Mouse (Mus musculus) intestine, postnatal 0 days (tissue): ENCODE measurements at regions not wholly inside any gene's neighbourhood (a gene's known extent, or its start where the extent isn't known, plus 50 kb on each side); places are given as distances from the start of the nearest gene placed in this dataset.

Source experiments
- ATAC-seq: fragments of 200-750 bp; cut with Nextera tagmentation; 2 replicates; pipeline ENCODE4 v1.8.0; 2017; ENCODE audit warnings: mild to moderate bottlenecking, moderate TSS enrichment, moderate library complexity
- H3K27ac ChIP-seq: fragments of 300-500 bp; sonication (generic); 2 replicates; pipeline ENCODE4 v1.5.1; 2014; ENCODE audit warnings: mild to moderate bottlenecking, low read depth, low read length, moderate library complexity
- H3K27me3 ChIP-seq: fragments of 300-500 bp; sonication (generic); replicated peaks from 2 replicates; pipeline ENCODE4 v1.6.1; 2014; ENCODE audit warnings: low read length, mixed read lengths; ENCODE audit not compliant: control insufficient read depth, insufficient read depth
- H3K36me3 ChIP-seq: fragments of 300-500 bp; sonication (generic); 2 replicates; pipeline ENCODE4 v1.6.1; 2014; ENCODE audit warnings: mild to moderate bottlenecking, moderate library complexity; ENCODE audit not compliant: control insufficient read depth, insufficient read depth
- H3K4me1 ChIP-seq: fragments of 300-500 bp; sonication (generic); replicated peaks from 2 replicates; pipeline ENCODE4 v1.6.1; 2014; ENCODE audit warnings: antibody characterized with exemption, low read length, mixed read lengths; ENCODE audit not compliant: control insufficient read depth, insufficient read depth
- H3K4me2 ChIP-seq: fragments of 300-500 bp; sonication (generic); replicated peaks from 2 replicates; pipeline ENCODE4 v1.6.1; 2014; ENCODE audit warnings: low read depth, mild to moderate bottlenecking, moderate library complexity
- H3K4me3 ChIP-seq: fragments of 300-500 bp; sonication (generic); 2 replicates; pipeline ENCODE4 v1.5.1; 2014; ENCODE audit warnings: low read depth, low read length
- H3K9ac ChIP-seq: fragments of 300-500 bp; sonication (generic); 2 replicates; pipeline ENCODE4 v1.6.1; 2014; ENCODE audit warnings: mild to moderate bottlenecking, low read depth, low read length
- H3K9me3 ChIP-seq: fragments of 300-500 bp; sonication (generic); 2 replicates; pipeline ENCODE4 v1.6.1; 2016; ENCODE audit warnings: mixed run types; ENCODE audit not compliant: control insufficient read depth
- CTCF ChIP-seq: sonication (generic); IDR thresholded peaks from 2 replicates; pipeline ENCODE4 v1.5.1; 2016; ENCODE audit warnings: low read depth, mild to moderate bottlenecking, control low read depth, antibody characterized with exemption, moderate library complexity
- WGBS: fragments of 180-500 bp; shearing (Covaris S2); extraction: QIAGEN DNeasy Blood & Tissue Kit; methylation state at CpG from one replicate; pipeline ENCODE4 v1.1.7; 2014; 5-methylcytosine and 5-hydroxymethylcytosine counted together

GRCm38 (mm10) chr10:113161486-113161885 is 232.7 kb upstream of the Atxn7l3b start:
- H3K36me3 ChIP-seq: no peaks in the 10 kb centered on the region
- H3K9me3 ChIP-seq: no peaks in the 10 kb centered on the region
- H3K27me3 ChIP-seq: no peaks in the 10 kb centered on the region
- no peaks in the 10 kb centered on the region for H3K4me1 ChIP-seq
- 61% methylated on average over 3 of the region's 3 CpGs for WGBS
- ATAC-seq: no peak
- H3K27ac ChIP-seq: no peak overlapping the region
- no peak for TF ChIP-seq CTCF
- H3K9ac ChIP-seq: no peak overlapping the region
- H3K4me3 ChIP-seq: no peak overlapping the region
- no peak overlapping the region for H3K4me2 ChIP-seq

- 79% methylated on average over 5 of the region's 5 CpGs for WGBS
- Histone ChIP-seq H3K27me3 (no peaks in the 10 kb centered on the region), H3K9ac (no peak overlapping the region), H3K27ac (no peak overlapping the region), H3K4me1 (no peaks in the 10 kb centered on the region), H3K4me3 (no peak overlapping the region), H3K9me3 (no peaks in the 10 kb centered on the region), H3K36me3 (no peaks in the 10 kb centered on the region), H3K4me2 (no peak overlapping the region)
- ATAC-seq: no peak
- no peak for TF ChIP-seq CTCF
Measured at GRCm38 (mm10) chr10:113160055-113160454, 231.3 kb upstream of the Atxn7l3b start.

GRCm38 (mm10) chr10:113158988-113159387 is 230.2 kb upstream of the Atxn7l3b start:
- WGBS: 83% methylated on average over 6 of the region's 6 CpGs
- H3K27ac ChIP-seq: no peak overlapping the region
- no peak for TF ChIP-seq CTCF
- no peak for ATAC-seq
- H3K27me3 ChIP-seq: no peaks in the 10 kb centered on the region
- no peaks in the 10 kb centered on the region for H3K36me3 ChIP-seq
- no peaks in the 10 kb centered on the region for H3K4me1 ChIP-seq
- H3K9ac ChIP-seq: no peak overlapping the region
- no peak overlapping the region for H3K4me3 ChIP-seq
- no peak overlapping the region for H3K4me2 ChIP-seq
- no peaks in the 10 kb centered on the region for H3K9me3 ChIP-seq

- Histone ChIP-seq H3K9ac (no peak overlapping the region), H3K9me3 (0 out of 2 replicates have a peak, but pooled peaks cover 2% of the 10 kb centered on the region), H3K4me2 (no peak overlapping the region), H3K4me3 (no peak overlapping the region), H3K4me1 (no peaks in the 10 kb centered on the region), H3K36me3 (no peaks in the 10 kb centered on the region), H3K27ac (no peak overlapping the region), H3K27me3 (no peaks in the 10 kb centered on the region)
- WGBS: 75% methylated on average over 2 of the region's 2 CpGs
- ATAC-seq: no peak
- TF ChIP-seq CTCF: no peak
Measured at GRCm38 (mm10) chr10:113141606-113142005, 212.8 kb upstream of the Atxn7l3b start.

GRCm38 (mm10) chr10:113114999-113115398 is 186.2 kb upstream of the Atxn7l3b start:
- Histone ChIP-seq H3K9ac (no peak overlapping the region), H3K36me3 (no peaks in the 10 kb centered on the region), H3K27me3 (no peaks in the 10 kb centered on the region), H3K9me3 (no peaks in the 10 kb centered on the region), H3K4me2 (no peak overlapping the region), H3K4me1 (no peaks in the 10 kb centered on the region), H3K27ac (no peak overlapping the region), H3K4me3 (no peak overlapping the region)
- no peak for TF ChIP-seq CTCF
- 0 out of 2 replicates have a peak, but pooled peaks have one; percentile 36 for ATAC-seq
- 79% methylated on average over 1 of the region's 1 CpGs for WGBS

- Histone ChIP-seq H3K9me3 (no peaks in the 10 kb centered on the region), H3K4me2 (no peak overlapping the region), H3K27ac (no peak overlapping the region), H3K27me3 (no peaks in the 10 kb centered on the region), H3K4me3 (no peak overlapping the region), H3K9ac (no peak overlapping the region), H3K36me3 (no peaks in the 10 kb centered on the region), H3K4me1 (no peaks in the 10 kb centered on the region)
- peak; percentile 54 for TF ChIP-seq CTCF
- WGBS: 50% methylated on average over 1 of the region's 1 CpGs
- no peak for ATAC-seq
Measured at GRCm38 (mm10) chr10:113105771-113106430, 177.1 kb upstream of the Atxn7l3b start.

GRCm38 (mm10) chr10:113105301-113105700 is 176.5 kb upstream of the Atxn7l3b start:
- H3K36me3 ChIP-seq: no peaks in the 10 kb centered on the region
- 77% methylated on average over 2 of the region's 2 CpGs for WGBS
- no peak overlapping the region for H3K27ac ChIP-seq
- no peak for TF ChIP-seq CTCF
- no peaks in the 10 kb centered on the region for H3K4me1 ChIP-seq
- no peaks in the 10 kb centered on the region for H3K9me3 ChIP-seq
- H3K27me3 ChIP-seq: no peaks in the 10 kb centered on the region
- no peak overlapping the region for H3K4me3 ChIP-seq
- ATAC-seq: no peak
- no peak overlapping the region for H3K9ac ChIP-seq
- H3K4me2 ChIP-seq: no peak overlapping the region
